Mouse (Mus musculus) G1E (cell line): ENCODE measurements at regions not wholly inside any gene's neighbourhood (a gene's known extent, or its start where the extent isn't known, plus 50 kb on each side); places are given as distances from the start of the nearest gene placed in this dataset.

Source experiments
- CTCF ChIP-seq: IDR thresholded peaks from 2 replicates; pipeline ENCODE4 v1.5.1; 2012; ENCODE audit warnings: low read depth, low read length, inconsistent platforms, mixed read lengths
- GATA1 ChIP-seq: IDR thresholded peaks from 2 replicates; pipeline ENCODE4 v1.6.1; 2012; ENCODE audit warnings: borderline replicate concordance, low read length, inconsistent platforms, mixed read lengths
- POLR2AphosphoS5 ChIP-seq: IDR thresholded peaks from 2 replicates; pipeline ENCODE4 v1.6.1; 2012; ENCODE audit warnings: low read depth, low read length, inconsistent platforms; ENCODE audit not compliant: insufficient replicate concordance
- TAL1 ChIP-seq: conservative IDR thresholded peaks from 2 replicates; pipeline ENCODE4 v1.6.1; 2012; ENCODE audit warnings: low read depth, low read length, inconsistent platforms, mixed read lengths

GRCm38 (mm10) chr1:23670514-23670913, 91.0 kb upstream of the B3gat2 start:
- TF ChIP-seq CTCF, result no peak
- no peak for TF ChIP-seq POLR2AphosphoS5
- TF ChIP-seq GATA1, result no peak
- no peak for TF ChIP-seq TAL1
